In genomic region chr15:61897566-61897965, GRCm38 (mm10) we compare ENCODE assay signal across 12 mouse cellular contexts.
"Had no signal": no experiment of that assay in that cellular context is flagged by ENCODE, and none has a peak within 500 bp of the region (broad histone marks: within the 10 kb centered on the region; RNA-seq: fewer than 3 reads in every experiment).

No protein-coding gene starts in this region.

- H3K27me3 ChIP-seq: liver, embryonic 13.5 days had no signal

- H3K9me3 ChIP-seq: liver, embryonic 13.5 days had no signal

- DNase-seq: kidney, postnatal 36 days; layer of hippocampus, postnatal 36 days; liver, embryonic 13.5 days; lung, adult 2 months; lung, postnatal 14 days; lung, postnatal 4 days; midbrain, embryonic 14.5 days; thymus, adult 18-20 months; thymus, postnatal 36 days had no signal

- H3K9ac ChIP-seq: liver, embryonic 13.5 days had no signal

- H3K36me3 ChIP-seq: liver, embryonic 13.5 days had no signal

- H3K4me2 ChIP-seq: liver, embryonic 13.5 days; midbrain, embryonic 11.5 days had no signal

- H3K4me3 ChIP-seq: left cerebral cortex, adult 2 months; liver, embryonic 13.5 days had no signal

- H3K4me1 ChIP-seq: liver, embryonic 13.5 days had no signal

- H3K27ac ChIP-seq: kidney, postnatal 0 days; left cerebral cortex, adult 2 months; liver, embryonic 13.5 days had no signal
